Mouse (Mus musculus): ENCODE results near the gene Gm10553. TPM values are rescaled to one million over a fixed set of nuclear protein-coding genes. Genes with fewer than 3 reads are reported as not detected.
"Not testable (repeated sequence)": the region's sequence is repeated elsewhere in the genome, so short reads cannot be mapped to it uniquely, and the experiment has no call there.

The Gm10553 gene
- not detected in 2 replicates for total RNA-seq (2017)

DNA sequence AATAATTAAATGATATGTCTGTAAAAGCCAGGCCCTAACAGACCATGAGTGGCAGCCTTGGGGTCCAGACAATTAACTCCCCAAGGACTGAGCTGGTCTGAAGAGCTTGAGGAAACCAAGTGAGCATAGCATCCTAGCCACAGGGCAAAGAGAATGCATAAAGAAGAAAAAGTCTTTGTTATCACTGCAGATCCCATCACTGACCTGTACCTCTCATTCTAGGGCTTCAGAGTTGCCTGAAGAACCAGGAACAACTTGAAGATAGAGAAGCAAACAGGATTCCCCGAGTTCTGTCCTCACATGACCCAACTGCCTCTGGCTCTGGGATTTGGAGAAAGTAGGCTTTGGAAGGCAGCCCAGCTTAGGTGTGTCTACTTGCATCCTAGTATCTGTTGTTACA is at the start of gene Gm10553:
Gene Gm10553, plus strand, starts transcription at position 301 of the 400 bp plus-strand sequence.
- ATAC-seq (replicated peaks in 1 of 2; ENCODE audit: insufficient read depth in 1 of 2, low FRiP score in 2 of 2, low TSS enrichment in 1 of 2, low read depth in 1 of 2, poor library complexity in 2 of 2, severe bottlenecking in 2 of 2) = not testable (repeated sequence)

DNA sequence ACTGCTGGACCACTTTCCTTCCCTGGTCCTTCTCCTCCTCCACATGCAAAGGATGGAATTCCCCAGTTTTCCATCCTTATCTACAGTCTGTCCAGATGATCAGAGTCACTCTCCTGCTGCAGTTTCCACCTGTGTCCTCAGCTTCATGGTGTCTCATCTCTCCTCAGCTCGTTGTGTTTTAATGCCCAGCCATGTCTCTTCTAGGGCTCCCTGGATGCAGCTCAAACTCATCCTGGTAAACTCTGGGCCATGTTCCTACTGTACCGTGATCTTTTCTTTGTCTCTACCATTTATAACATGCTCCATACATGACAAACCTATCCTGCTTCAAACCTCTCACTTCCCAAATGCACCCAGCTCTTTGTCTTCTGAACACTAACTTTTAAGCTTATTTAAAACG is 28.3 kb upstream of the Gm10553 start:
- ATAC-seq (replicated peaks in 1 of 2; ENCODE audit: insufficient read depth in 1 of 2, low FRiP score in 2 of 2, low TSS enrichment in 1 of 2, low read depth in 1 of 2, poor library complexity in 2 of 2, severe bottlenecking in 2 of 2) = not testable (repeated sequence)

DNA sequence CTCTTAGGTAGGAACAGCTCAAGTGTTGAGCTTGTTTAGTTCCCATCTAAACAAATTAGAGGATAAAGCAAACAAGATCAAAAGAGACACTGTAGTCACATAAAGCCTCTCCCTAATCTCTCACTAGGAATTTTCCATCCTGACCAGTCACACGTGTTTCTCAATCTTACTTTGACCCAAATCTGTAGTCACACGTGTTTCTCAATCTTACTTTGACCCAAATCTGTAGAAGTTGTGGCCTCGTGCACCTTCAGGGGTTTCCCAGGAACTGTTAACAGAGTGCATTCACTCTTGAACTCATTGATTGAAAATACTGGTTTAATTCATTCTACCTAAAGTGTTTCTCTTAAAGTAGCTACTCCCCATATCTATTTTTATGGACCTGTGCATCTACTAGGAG is 26.9 kb upstream of the Gm10553 start:
- not testable (repeated sequence) for ATAC-seq (replicated peaks in 1 of 2; ENCODE audit: insufficient read depth in 1 of 2, low FRiP score in 2 of 2, low TSS enrichment in 1 of 2, low read depth in 1 of 2, poor library complexity in 2 of 2, severe bottlenecking in 2 of 2)

DNA sequence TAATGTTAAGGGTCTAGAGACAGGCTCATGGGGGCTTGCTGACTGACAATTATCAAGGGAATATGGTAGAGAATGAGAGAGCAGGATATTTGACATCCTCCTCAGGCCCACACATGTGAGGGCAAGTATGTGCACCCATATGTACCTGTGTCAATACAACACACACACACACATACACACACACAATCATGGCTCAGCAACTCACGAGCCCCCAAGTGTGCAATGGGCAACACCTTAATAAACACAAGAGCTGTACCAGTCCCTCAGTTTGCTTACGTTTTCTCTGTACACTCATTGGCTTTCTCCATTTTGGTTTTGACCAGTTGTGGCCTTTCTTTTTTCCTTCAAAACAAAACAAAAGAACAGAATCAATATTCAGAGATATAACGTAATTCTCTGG is 15.2 kb upstream of the Gm10553 start:
- ATAC-seq (replicated peaks in 1 of 2; ENCODE audit: insufficient read depth in 1 of 2, low FRiP score in 2 of 2, low TSS enrichment in 1 of 2, low read depth in 1 of 2, poor library complexity in 2 of 2, severe bottlenecking in 2 of 2) = not testable (repeated sequence)

DNA sequence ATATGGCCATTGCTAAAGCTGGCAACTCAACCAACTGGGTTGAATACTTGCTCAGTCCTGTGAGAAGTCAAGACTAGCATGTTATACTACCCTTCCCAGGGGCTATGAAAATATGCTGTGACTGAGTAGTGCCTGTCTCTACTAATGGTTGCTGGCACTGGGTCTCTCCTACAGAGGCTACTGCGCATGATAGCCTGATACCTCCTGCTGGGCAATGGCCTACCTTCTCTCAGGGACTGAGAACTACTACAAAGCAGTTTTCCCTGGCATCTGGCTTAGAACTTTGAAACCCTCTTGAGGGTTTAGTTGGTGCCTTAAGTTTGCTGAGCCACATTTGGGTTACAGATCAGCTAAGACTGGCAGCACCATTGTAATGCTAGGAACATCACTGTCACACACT is 13.8 kb upstream of the Gm10553 start:
- ATAC-seq (replicated peaks in 1 of 2; ENCODE audit: insufficient read depth in 1 of 2, low FRiP score in 2 of 2, low TSS enrichment in 1 of 2, low read depth in 1 of 2, poor library complexity in 2 of 2, severe bottlenecking in 2 of 2) = not testable (repeated sequence)

DNA sequence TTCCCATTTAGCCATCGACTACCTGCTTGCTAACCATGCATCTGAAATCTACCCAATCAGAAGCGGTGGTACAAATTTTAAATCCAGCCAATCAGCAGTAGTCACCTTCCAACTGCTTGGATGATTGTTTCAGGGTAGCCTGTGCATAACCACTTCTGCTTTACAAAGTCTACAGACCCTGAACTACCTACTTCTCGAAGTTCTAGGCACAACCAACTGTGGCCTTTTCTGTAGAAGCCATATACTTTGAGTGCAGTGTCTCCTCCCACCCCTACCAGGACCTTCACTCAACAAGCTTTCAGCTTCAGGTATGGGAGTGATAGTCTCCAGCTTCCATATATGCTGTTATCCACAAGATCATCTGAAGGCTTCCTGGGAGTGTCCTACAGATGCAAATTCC is 7.8 kb upstream of the Gm10553 start:
- ATAC-seq (replicated peaks in 1 of 2; ENCODE audit: insufficient read depth in 1 of 2, low FRiP score in 2 of 2, low TSS enrichment in 1 of 2, low read depth in 1 of 2, poor library complexity in 2 of 2, severe bottlenecking in 2 of 2) = not testable (repeated sequence)

DNA sequence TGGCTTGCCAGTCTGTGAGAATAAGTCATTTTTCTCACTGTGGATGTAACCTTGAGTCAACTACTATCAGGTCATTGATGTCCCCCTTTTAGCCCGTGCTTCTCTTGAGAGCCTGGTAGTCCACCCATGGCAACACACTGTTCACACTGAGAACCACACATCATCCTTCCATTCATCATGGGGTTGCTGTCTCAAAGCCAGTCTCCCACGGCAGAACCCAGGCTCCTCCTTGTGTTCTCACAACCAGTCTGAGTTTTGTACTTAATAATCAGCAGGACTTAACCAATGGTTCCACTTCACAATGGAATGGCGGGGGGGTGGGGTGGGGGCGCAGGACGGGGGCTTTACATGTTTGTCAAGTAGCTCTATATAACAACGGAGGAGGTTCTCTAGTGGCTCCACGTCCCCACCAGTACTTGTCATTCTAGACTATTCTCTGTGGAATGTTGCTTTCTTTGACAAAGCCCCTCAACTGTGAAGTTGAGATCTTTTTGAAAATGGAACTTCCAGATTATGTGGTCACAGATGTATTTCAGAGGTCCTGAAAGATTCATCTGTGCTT is 6.9 kb upstream of the Gm10553 start:
- not testable (repeated sequence) for ATAC-seq (replicated peaks in 1 of 2; ENCODE audit: insufficient read depth in 1 of 2, low FRiP score in 2 of 2, low TSS enrichment in 1 of 2, low read depth in 1 of 2, poor library complexity in 2 of 2, severe bottlenecking in 2 of 2)

DNA sequence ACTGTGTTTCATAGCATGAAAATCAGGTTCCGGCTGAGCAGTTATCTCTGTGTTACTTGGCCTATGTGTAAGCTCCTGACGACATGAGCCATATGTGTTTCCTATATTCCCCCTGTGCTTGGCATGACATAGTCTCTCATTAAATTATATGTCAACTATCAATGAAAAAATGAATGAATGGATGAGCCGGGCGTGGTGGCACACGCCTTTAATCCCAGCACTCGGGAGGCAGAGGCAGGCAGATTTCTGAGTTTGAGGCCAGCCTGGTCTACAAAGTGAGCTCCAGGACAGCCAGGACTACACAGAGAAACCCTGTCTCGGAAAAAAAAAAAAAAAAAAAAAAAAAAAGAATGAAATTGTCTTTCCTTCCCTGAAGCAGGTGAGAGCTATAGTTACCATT is 883 bp upstream of the Gm10553 start:
- not testable (repeated sequence) for ATAC-seq (replicated peaks in 1 of 2; ENCODE audit: insufficient read depth in 1 of 2, low FRiP score in 2 of 2, low TSS enrichment in 1 of 2, low read depth in 1 of 2, poor library complexity in 2 of 2, severe bottlenecking in 2 of 2)

DNA sequence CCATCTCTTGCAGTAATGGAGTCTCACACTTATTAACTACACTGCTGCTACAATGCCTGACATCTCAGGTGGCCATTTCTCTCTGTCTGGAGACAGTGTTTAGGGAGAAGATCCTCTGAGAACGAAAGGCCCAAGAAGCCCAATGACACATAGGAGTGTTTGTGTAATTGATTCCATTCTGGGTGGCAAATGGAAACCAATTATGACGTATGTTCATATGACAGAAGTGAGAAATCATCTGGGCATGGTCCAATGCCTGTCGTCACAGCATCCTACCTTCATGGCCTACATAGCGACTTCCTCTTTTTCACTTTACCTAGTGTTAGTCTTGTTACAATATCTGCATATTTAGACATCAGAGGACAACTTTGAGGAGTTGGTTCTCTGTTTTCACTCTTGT is 1.8 kb downstream of the Gm10553 start:
- not testable (repeated sequence) for ATAC-seq (replicated peaks in 1 of 2; ENCODE audit: insufficient read depth in 1 of 2, low FRiP score in 2 of 2, low TSS enrichment in 1 of 2, low read depth in 1 of 2, poor library complexity in 2 of 2, severe bottlenecking in 2 of 2)

DNA sequence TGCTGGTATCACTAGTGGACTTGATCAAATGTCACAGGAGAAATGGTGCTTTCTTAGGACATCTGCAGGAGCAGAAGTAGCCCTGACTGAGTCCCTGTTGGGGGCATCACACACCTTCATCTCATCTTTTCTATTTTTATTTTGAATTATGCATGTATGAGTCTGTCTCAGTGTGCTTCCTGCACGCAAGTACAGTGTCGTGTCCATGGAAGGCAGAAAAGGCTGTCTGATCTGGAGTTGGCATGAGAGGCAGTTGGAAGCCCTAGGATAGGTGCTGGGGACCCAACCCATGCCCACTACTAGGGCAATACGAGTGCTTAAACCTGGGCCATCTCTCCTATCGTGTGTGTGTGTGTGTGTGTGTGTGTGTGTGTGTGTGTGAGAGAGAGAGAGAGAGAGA is 5.4 kb downstream of the Gm10553 start:
- ATAC-seq (replicated peaks in 1 of 2; ENCODE audit: insufficient read depth in 1 of 2, low FRiP score in 2 of 2, low TSS enrichment in 1 of 2, low read depth in 1 of 2, poor library complexity in 2 of 2, severe bottlenecking in 2 of 2) = not testable (repeated sequence)

DNA sequence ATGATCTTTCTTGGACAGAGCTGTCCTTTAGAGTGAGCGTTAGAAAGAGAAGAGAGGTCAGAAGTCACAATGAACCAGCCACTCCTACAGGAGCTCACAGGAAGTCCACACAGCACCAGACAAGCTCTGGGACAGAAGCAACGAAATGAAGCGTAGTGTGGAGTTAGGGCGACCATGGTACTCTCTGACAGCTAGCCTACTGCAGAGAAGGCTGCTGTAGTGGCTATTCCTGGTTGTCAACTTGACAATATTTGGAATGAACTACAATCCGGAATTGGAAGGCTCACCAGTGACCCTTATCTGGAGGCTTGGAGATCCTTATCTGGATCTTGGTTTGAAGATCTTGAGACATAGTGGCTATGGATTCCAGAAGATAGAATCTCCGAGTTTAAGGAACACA is 6.0 kb downstream of the Gm10553 start:
- not testable (repeated sequence) for ATAC-seq (replicated peaks in 1 of 2; ENCODE audit: insufficient read depth in 1 of 2, low FRiP score in 2 of 2, low TSS enrichment in 1 of 2, low read depth in 1 of 2, poor library complexity in 2 of 2, severe bottlenecking in 2 of 2)

DNA sequence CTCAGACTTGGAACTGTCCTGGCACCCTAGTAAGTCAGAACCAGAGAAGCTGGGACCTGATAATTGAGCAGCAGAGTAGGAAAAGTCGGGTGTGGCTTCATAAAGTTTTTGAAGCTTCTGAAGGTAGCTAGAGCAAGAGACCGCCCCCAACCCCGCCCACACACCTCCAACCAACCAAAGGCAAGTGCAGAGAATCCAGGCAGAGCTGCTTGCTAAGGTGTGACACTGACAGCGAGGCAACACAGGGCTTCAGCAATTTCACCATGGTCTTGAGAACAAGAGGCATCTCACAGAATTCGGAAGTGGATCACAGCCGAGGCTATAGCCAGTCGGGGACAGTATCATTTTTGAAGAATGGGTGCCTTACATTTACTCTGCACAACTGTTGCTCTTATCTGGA is 9.8 kb downstream of the Gm10553 start, which contains the start of gene A530032D15Rik:
Gene A530032D15Rik, minus strand, starts transcription at position 101 of the 400 bp plus-strand sequence.
- not testable (repeated sequence) for ATAC-seq (replicated peaks in 1 of 2; ENCODE audit: insufficient read depth in 1 of 2, low FRiP score in 2 of 2, low TSS enrichment in 1 of 2, low read depth in 1 of 2, poor library complexity in 2 of 2, severe bottlenecking in 2 of 2)

DNA sequence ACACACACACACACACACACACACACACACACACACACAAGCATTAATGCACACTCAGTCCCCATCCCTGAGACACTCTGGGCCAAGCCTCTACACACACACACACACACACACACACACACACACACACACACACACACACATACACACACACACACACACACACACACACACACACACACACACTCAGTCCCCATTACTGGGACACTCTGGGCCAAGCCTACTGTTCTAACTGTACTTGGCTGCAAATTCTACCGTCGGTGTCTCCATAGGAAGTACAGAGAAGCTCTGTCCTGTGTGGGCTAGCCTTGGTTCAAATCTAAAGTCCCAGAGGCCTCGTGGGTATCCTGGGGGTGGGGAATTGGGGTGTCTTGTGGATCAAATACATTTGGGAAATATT is 10.9 kb downstream of the Gm10553 start:
- ATAC-seq (replicated peaks in 1 of 2; ENCODE audit: insufficient read depth in 1 of 2, low FRiP score in 2 of 2, low TSS enrichment in 1 of 2, low read depth in 1 of 2, poor library complexity in 2 of 2, severe bottlenecking in 2 of 2) = not testable (repeated sequence)

DNA sequence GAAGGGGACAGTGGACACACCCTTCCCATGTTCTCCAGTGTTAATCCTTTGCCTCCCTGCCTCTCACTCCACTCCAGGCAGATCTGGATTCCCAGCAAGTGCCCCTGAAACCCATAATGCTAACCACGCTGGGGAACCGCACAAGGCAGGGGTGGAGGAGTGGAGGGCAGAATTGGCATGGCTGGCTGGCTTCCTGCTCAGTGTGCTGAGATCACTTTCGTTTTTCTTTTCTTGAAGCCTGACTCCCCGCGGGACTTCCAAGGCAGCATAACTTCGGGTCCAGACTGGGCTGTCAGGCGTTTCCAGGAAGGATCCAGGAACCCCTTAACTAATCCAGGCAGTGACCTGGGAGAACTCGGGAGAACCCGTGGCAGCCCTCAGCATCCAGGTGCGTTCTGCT is 11.6 kb downstream of the Gm10553 start:
- not testable (repeated sequence) for ATAC-seq (replicated peaks in 1 of 2; ENCODE audit: insufficient read depth in 1 of 2, low FRiP score in 2 of 2, low TSS enrichment in 1 of 2, low read depth in 1 of 2, poor library complexity in 2 of 2, severe bottlenecking in 2 of 2)

DNA sequence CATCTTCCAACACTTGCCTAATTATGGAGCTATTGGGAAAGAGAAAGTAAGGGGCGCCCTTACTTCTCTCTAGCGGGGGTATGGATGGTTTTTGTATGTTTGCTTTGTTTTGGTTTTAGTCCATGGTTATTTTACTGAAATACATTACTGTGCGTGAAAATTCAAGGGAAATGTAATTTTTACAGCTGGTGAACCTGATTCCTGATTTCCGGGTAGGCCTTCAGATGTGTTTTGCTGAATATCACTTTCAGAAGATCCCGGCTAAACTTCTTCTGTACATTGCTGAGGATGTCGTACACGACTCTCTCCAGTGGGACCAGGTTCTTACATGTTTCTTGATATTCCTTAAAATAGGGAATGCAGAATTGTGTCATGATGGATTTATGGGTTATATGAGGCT is 12.3 kb downstream of the Gm10553 start:
- ATAC-seq (replicated peaks in 1 of 2; ENCODE audit: insufficient read depth in 1 of 2, low FRiP score in 2 of 2, low TSS enrichment in 1 of 2, low read depth in 1 of 2, poor library complexity in 2 of 2, severe bottlenecking in 2 of 2) = not testable (repeated sequence)

DNA sequence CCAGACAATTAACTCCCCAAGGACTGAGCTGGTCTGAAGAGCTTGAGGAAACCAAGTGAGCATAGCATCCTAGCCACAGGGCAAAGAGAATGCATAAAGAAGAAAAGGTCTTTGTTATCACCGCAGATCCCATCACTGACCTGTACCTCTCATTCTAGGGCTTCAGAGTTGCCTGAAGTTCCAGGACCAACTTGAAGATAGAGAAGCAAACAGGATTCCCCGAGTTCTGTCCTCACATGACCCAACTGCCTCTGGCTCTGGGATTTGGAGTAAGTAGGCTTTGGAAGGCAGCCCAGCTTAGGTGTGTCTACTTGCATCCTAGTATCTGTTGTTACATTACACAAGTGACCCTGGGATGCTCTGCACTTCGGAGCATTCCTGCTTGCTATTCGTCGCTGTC is 12.9 kb downstream of the Gm10553 start:
- not testable (repeated sequence) for ATAC-seq (replicated peaks in 1 of 2; ENCODE audit: insufficient read depth in 1 of 2, low FRiP score in 2 of 2, low TSS enrichment in 1 of 2, low read depth in 1 of 2, poor library complexity in 2 of 2, severe bottlenecking in 2 of 2)

DNA sequence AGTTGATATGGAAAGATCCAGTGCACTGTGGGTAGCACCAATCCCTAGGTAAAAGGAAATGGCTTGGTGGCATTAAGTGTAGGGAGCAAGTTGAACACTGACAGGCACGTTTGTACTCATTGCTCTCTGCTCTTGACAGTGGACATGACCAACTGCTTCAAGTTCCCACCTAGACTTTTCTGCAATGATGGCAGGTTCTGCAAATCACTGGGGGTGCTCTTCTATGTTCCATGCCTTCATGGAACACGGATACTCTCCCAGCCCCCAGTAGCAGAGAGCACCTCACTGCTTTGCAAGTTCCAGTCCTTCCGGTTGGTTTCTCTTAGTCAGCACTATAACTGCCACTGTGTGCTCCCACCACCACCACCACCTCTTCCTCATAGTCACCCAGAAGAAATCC is 14.1 kb downstream of the Gm10553 start:
- ATAC-seq (replicated peaks in 1 of 2; ENCODE audit: insufficient read depth in 1 of 2, low FRiP score in 2 of 2, low TSS enrichment in 1 of 2, low read depth in 1 of 2, poor library complexity in 2 of 2, severe bottlenecking in 2 of 2) = not testable (repeated sequence)

DNA sequence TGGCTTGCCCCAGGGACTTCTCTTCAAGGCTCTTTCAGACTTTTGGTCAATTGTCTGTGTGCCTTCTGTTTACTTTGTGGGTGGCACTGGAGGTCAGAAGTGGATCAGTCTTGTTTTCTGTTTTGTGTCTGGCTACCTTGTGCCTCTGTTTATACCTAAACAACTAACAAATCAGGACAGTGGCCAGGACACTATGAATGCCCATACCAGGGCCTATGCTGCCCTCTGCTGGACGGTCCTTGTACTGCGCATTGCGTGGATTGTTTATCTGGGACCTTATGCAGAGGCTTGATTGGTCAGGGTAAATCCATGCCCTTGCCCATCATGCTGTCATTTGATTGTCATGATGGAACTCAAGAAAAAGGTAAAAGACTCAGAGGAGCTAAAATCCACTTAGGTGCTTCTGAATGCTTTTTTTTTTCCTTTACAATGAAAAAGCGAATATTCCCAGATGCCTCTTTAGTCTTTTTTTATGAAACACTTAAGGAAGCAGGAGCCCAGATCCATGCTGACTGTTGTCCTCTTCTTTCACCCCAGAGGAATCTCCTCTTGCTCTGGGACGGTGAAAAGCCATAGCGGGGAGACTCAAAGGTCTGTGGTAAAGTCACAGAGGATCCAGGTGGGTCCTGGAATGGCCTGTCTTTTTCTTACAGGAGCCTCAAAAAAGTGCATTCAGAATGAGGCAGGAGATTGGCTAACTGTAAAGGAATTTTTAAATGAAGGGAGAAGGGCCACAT is 14.9 kb downstream of the Gm10553 start:
- not testable (repeated sequence) for ATAC-seq (replicated peaks in 1 of 2; ENCODE audit: insufficient read depth in 1 of 2, low FRiP score in 2 of 2, low TSS enrichment in 1 of 2, low read depth in 1 of 2, poor library complexity in 2 of 2, severe bottlenecking in 2 of 2)

DNA sequence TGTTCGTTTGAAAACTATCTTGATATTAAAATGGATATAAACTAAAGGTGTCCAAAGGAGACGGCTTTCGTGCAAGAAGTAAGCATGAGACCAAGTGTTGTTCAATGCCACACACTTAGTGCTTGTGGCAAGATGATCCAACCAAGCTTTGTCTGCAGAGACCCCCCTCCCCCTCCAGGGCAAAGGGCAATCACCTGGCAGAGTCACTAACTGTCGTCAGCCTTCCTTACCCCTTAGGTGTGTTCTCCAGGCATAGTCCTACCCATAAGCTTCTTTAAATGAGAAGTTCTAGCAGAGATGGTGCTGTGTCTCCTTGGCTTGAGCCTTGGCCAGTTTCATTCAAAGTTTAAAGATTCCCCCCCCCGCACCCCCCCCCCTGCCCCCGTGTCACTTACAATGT is 17.6 kb downstream of the Gm10553 start:
- not testable (repeated sequence) for ATAC-seq (replicated peaks in 1 of 2; ENCODE audit: insufficient read depth in 1 of 2, low FRiP score in 2 of 2, low TSS enrichment in 1 of 2, low read depth in 1 of 2, poor library complexity in 2 of 2, severe bottlenecking in 2 of 2)

All from hematopoietic stem cell, adult 5-6 weeks (primary cell).